ENCODE assay signal across 8 mouse cellular contexts in the genomic region with DNA sequence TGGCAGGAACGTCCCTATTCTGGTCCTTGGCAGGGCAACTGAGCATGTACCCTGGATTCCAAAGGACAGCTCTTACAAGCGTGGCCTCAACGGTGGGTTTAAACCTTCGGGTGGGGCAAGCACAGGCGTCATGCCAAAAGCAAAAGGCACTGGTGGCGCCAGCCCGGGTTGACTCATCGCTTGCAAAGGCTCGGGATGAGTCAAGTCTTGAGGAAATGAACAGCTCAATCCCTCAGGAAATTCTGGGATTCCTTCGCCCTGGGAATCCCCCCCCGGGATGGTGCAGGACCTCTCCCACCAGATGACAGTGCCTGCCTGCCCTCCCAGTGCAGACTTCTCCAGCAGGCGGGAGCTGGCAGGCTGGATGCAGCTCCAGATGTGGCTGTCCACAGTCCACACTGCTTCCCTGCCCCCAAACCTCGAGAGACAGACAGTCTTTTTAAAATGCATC. TPM values are rescaled to one million over a fixed set of nuclear protein-coding genes. Genes with fewer than 3 reads are reported as not detected.
A peak's percentile ranks its signal among the peaks of the same experiment; 100 is the strongest.
DNase-seq lines count a peak whose midpoint lies in the region; ATAC-seq and TF ChIP-seq lines count a peak whose summit lies in the region.

No protein-coding gene starts in this region.

- 0 out of 2 replicates have a peak, but pooled peaks have one; percentile 56 for ATAC-seq in heart, embryonic 14.5 days (ENCODE audit: insufficient number of reproducible peaks, insufficient read depth, low FRiP score, low read depth)
- ATAC-seq in kidney, embryonic 16.5 days (ENCODE audit: low FRiP score, low TSS enrichment) = peak; percentile 50; the same call in 1 of the 2 replicates
- peak; percentile 40 for ATAC-seq in liver, postnatal 0 days
- ATAC-seq in neural tube, embryonic 14.5 days (ENCODE audit: low read depth) = no peak

- H3K9ac ChIP-seq in heart, embryonic 14.5 days (ENCODE audit: low read length) = peak overlapping the region; percentile 27; the same call in 1 of the 2 replicates
- H3K9ac ChIP-seq in kidney, embryonic 16.5 days (replicated peaks; ENCODE audit: low read length) = no peak overlapping the region
- H3K9ac ChIP-seq in liver, postnatal 0 days (replicated peaks) = no peak overlapping the region; the same call in 1 of the 2 replicates
- H3K9ac ChIP-seq in neural tube, embryonic 14.5 days (replicated peaks; ENCODE audit: low read depth, low read length) = 0 out of 2 replicates have a peak overlapping the region, but pooled peaks have one; percentile 25

- TF ChIP-seq EP300 in liver, postnatal 0 days (IDR thresholded peaks at IDR 0.05; ENCODE audit: low read depth) = no peak

- TF ChIP-seq POLR2A in embryonic fibroblast, embryonic 13.5 days (IDR thresholded peaks at IDR 0.05; ENCODE audit: low read depth, low read length) = no peak

- peaks cover 18% of the 10 kb centered on the region for H3K4me1 ChIP-seq in embryonic fibroblast, embryonic 13.5 days (ENCODE audit: control insufficient read depth, insufficient read depth, low read length)
- peaks cover 21 to 30% of the 10 kb centered on the region in 2 experiments for H3K4me1 ChIP-seq in heart, embryonic 14.5 days (ENCODE audit: control insufficient read depth in 2 of 2, insufficient read depth in 2 of 2, low read length in 2 of 2)
- peaks cover 8% of the 10 kb centered on the region for H3K4me1 ChIP-seq in kidney, embryonic 16.5 days (ENCODE audit: insufficient read depth, low read length)
- peaks cover 42% of the 10 kb centered on the region for H3K4me1 ChIP-seq in liver, postnatal 0 days (ENCODE audit: insufficient read depth)
- H3K4me1 ChIP-seq in neural tube, embryonic 14.5 days (ENCODE audit: control insufficient read depth, insufficient read depth, low read length) = peaks cover 10% of the 10 kb centered on the region

- 48% methylated on average over 13 of the region's 13 CpGs for WGBS in heart, embryonic 14.5 days
- 82% methylated on average over 13 of the region's 13 CpGs for whole genome bisulfite sequencing in kidney, embryonic 16.5 days
- 41% methylated on average over 13 of the region's 13 CpGs for WGBS in liver, postnatal 0 days (ENCODE audit: insufficient replicate concordance)
- WGBS in neural tube, embryonic 14.5 days = 49% methylated on average over 13 of the region's 13 CpGs

- peaks cover 18% of the 10 kb centered on the region for H3K36me3 ChIP-seq in heart, embryonic 14.5 days (ENCODE audit: control insufficient read depth, insufficient read depth, low read length)
- H3K36me3 ChIP-seq in kidney, embryonic 16.5 days (ENCODE audit: insufficient read depth, low read length) = peaks cover 10% of the 10 kb centered on the region
- H3K36me3 ChIP-seq in liver, postnatal 0 days (replicated peaks; ENCODE audit: insufficient read depth, low read length) = peaks cover 9% of the 10 kb centered on the region
- H3K36me3 ChIP-seq in neural tube, embryonic 14.5 days (ENCODE audit: control insufficient read depth, insufficient read depth, low read length) = no peaks in the 10 kb centered on the region

- TF ChIP-seq CTCF in embryonic fibroblast, embryonic 13.5 days (IDR thresholded peaks at IDR 0.05; ENCODE audit: borderline replicate concordance, insufficient read depth, low read length) = no peak
- no peak for TF ChIP-seq CTCF in liver, postnatal 0 days (IDR thresholded peaks at IDR 0.05; ENCODE audit: low read depth)

- H3K4me3 ChIP-seq in embryonic fibroblast, embryonic 13.5 days (ENCODE audit: insufficient read depth, low read length) = no peak overlapping the region
- no peak overlapping the region for H3K4me3 ChIP-seq in heart, embryonic 14.5 days (ENCODE audit: control insufficient read depth in 1 of 2, insufficient read depth in 1 of 2, low read depth in 1 of 2, low read length in 2 of 2)
- no peak overlapping the region for H3K4me3 ChIP-seq in kidney, embryonic 16.5 days (ENCODE audit: low read length)
- H3K4me3 ChIP-seq in liver, postnatal 0 days (ENCODE audit: low read depth, low read length) = no peak overlapping the region
- H3K4me3 ChIP-seq in neural tube, embryonic 14.5 days (ENCODE audit: low read depth, low read length) = no peak overlapping the region

- no peaks in the 10 kb centered on the region for H3K27me3 ChIP-seq in heart, embryonic 14.5 days (ENCODE audit: control insufficient read depth, insufficient read depth, low read length)
- H3K27me3 ChIP-seq in kidney, embryonic 16.5 days (ENCODE audit: insufficient read depth, low read length) = no peaks in the 10 kb centered on the region
- no peaks in the 10 kb centered on the region for H3K27me3 ChIP-seq in liver, postnatal 0 days (ENCODE audit: insufficient read depth, low read length)
- no peaks in the 10 kb centered on the region for H3K27me3 ChIP-seq in neural tube, embryonic 14.5 days (ENCODE audit: control insufficient read depth, insufficient read depth, low read length)

- H3K27ac ChIP-seq in embryonic fibroblast, embryonic 13.5 days (ENCODE audit: insufficient read depth, low read length) = peak overlapping the region; percentile 98
- H3K27ac ChIP-seq in heart, embryonic 14.5 days (replicated peaks in 1 of 2; ENCODE audit: control insufficient read depth in 1 of 2, insufficient read depth in 1 of 2, low read depth in 2 of 2, low read length in 2 of 2) = peak overlapping the region; percentile 61 to 67
- H3K27ac ChIP-seq in kidney, embryonic 16.5 days (ENCODE audit: low read length) = peak overlapping the region; percentile 84
- peak overlapping the region; percentile 72 for H3K27ac ChIP-seq in liver, postnatal 0 days (ENCODE audit: low read depth)
- H3K27ac ChIP-seq in neural tube, embryonic 14.5 days (ENCODE audit: low read depth, low read length) = peak overlapping the region; percentile 55

- peak; percentile 44 for DNase-seq in thymus, postnatal 14 days
- DNase-seq in thymus, postnatal 0 days (ENCODE audit: low spot score) = no peak
- peak; percentile 46 for DNase-seq in liver, postnatal 0 days
- no peak for DNase-seq in retina, embryonic 14.5 days (ENCODE audit: low spot score)

- no peaks in the 10 kb centered on the region for H3K9me3 ChIP-seq in heart, embryonic 14.5 days (ENCODE audit: control insufficient read depth, low read length)
- H3K9me3 ChIP-seq in kidney, embryonic 16.5 days (ENCODE audit: low read length) = no peaks in the 10 kb centered on the region
- H3K9me3 ChIP-seq in liver, postnatal 0 days (ENCODE audit: low read length) = no peaks in the 10 kb centered on the region
- no peaks in the 10 kb centered on the region for H3K9me3 ChIP-seq in neural tube, embryonic 14.5 days (ENCODE audit: control insufficient read depth, low read length)

- 0 out of 2 replicates have a peak overlapping the region, but pooled peaks have one; percentile 16 for H3K4me2 ChIP-seq in heart, embryonic 14.5 days (ENCODE audit: low read length)
- 0 out of 2 replicates have a peak overlapping the region, but pooled peaks have one; percentile 10 for H3K4me2 ChIP-seq in kidney, embryonic 16.5 days (replicated peaks; ENCODE audit: low read depth, low read length)
- H3K4me2 ChIP-seq in liver, postnatal 0 days (ENCODE audit: low read depth, low read length) = peak overlapping the region; percentile 51
- no peak overlapping the region for H3K4me2 ChIP-seq in neural tube, embryonic 14.5 days (ENCODE audit: low read depth, low read length)

RNA-seq across cellular contexts. Expression of a gene that starts 28.1 kb away (rescaled TPM):
- 19.6 and 31.3 TPM in 2 replicates for polyA plus RNA-seq in thymus, postnatal 0 days (2015; fragmentation: Nextera tagmentation; extraction: Ambion mirVana)
- 11.0 and 11.5 TPM in 2 replicates for polyA plus RNA-seq in embryonic fibroblast, embryonic 13.5 days (2011; ENCODE audit: insufficient read length, low read depth, missing spikeins)
- 12.1 and 14.3 TPM in 2 replicates for polyA plus RNA-seq in heart, embryonic 14.5 days (2014; fragmentation: Nextera tagmentation; extraction: Ambion mirVana)
- 27.0 and 39.3 TPM in 2 replicates for polyA plus RNA-seq in kidney, embryonic 16.5 days (2015; fragmentation: Nextera tagmentation; extraction: Ambion mirVana)
- 310 and 342 TPM in 2 replicates for polyA plus RNA-seq in liver, postnatal 0 days (2015; fragmentation: Nextera tagmentation; extraction: Ambion mirVana)
- polyA plus RNA-seq in neural tube, embryonic 14.5 days (2014; fragmentation: Nextera tagmentation; extraction: Ambion mirVana) = 10.0 and 13.5 TPM in 2 replicates

RNA-seq across cellular contexts. Expression of a gene that starts 28.4 kb away (rescaled TPM):
- 21.2 and 23.2 TPM in 2 replicates for polyA plus RNA-seq in thymus, postnatal 0 days (2015; fragmentation: Nextera tagmentation; extraction: Ambion mirVana)
- 13.6 and 15.8 TPM in 2 replicates for polyA plus RNA-seq in embryonic fibroblast, embryonic 13.5 days (2011; ENCODE audit: insufficient read length, low read depth, missing spikeins)
- 20.6 and 22.3 TPM in 2 replicates for polyA plus RNA-seq in heart, embryonic 14.5 days (2014; fragmentation: Nextera tagmentation; extraction: Ambion mirVana)
- polyA plus RNA-seq in kidney, embryonic 16.5 days (2015; fragmentation: Nextera tagmentation; extraction: Ambion mirVana) = 46.6 and 50.3 TPM in 2 replicates
- 40.3 and 44.1 TPM in 2 replicates for polyA plus RNA-seq in liver, postnatal 0 days (2015; fragmentation: Nextera tagmentation; extraction: Ambion mirVana)
- polyA plus RNA-seq in neural tube, embryonic 14.5 days (2014; fragmentation: Nextera tagmentation; extraction: Ambion mirVana) = 14.4 and 17.7 TPM in 2 replicates

RNA-seq across cellular contexts. Expression of a gene that starts 28.5 kb away (rescaled TPM):
- polyA plus RNA-seq in thymus, postnatal 0 days (2015; fragmentation: Nextera tagmentation; extraction: Ambion mirVana) = 2.6 and 3.2 TPM in 2 replicates
- polyA plus RNA-seq in embryonic fibroblast, embryonic 13.5 days (2011; ENCODE audit: insufficient read length, low read depth, missing spikeins) = not detected in 2 replicates
- 1.2 and 1.8 TPM in 2 replicates for polyA plus RNA-seq in heart, embryonic 14.5 days (2014; fragmentation: Nextera tagmentation; extraction: Ambion mirVana)
- 7.3 and 8.0 TPM in 2 replicates for polyA plus RNA-seq in kidney, embryonic 16.5 days (2015; fragmentation: Nextera tagmentation; extraction: Ambion mirVana)
- 0.89 and 3.9 TPM in 2 replicates for polyA plus RNA-seq in liver, postnatal 0 days (2015; fragmentation: Nextera tagmentation; extraction: Ambion mirVana)
- polyA plus RNA-seq in neural tube, embryonic 14.5 days (2014; fragmentation: Nextera tagmentation; extraction: Ambion mirVana) = not detected in 2 replicates

Comparison
In these comparisons a context has a peak if more than half of its experiments do, and no peak if none do; other contexts are left out.
1. DNase-seq: peak in thymus, postnatal 14 days (single experiment) and liver, postnatal 0 days (single experiment); none in thymus, postnatal 0 days (single experiment) and retina, embryonic 14.5 days (single experiment).
2. H3K9ac ChIP-seq: peak in heart, embryonic 14.5 days (single experiment) and neural tube, embryonic 14.5 days (single experiment); none in kidney, embryonic 16.5 days (single experiment) and liver, postnatal 0 days (single experiment).
3. Peak in every context shown above with its lines, with median percentiles within 50 percentile points of each other: H3K27ac ChIP-seq.